Mouse (Mus musculus) intestine, embryonic 15.5 days (tissue): ENCODE data around the gene Cyp4a30b. TPM values are rescaled to one million over a fixed set of nuclear protein-coding genes. Genes with fewer than 3 reads are reported as not detected.
"Not testable (repeated sequence)": the region's sequence is repeated elsewhere in the genome, so short reads cannot be mapped to it uniquely, and the experiment has no call there.

Source experiments
- ATAC-seq: fragments of 200-750 bp; cut with Nextera tagmentation; 2 replicates; pipeline ENCODE4 v1.8.0; 2017; ENCODE audit warnings: moderate TSS enrichment, moderate library complexity
- H3K27ac ChIP-seq: fragments of 300-500 bp; sonication (generic); 2 replicates; pipeline ENCODE4 v1.5.1; 2015; ENCODE audit warnings: mild to moderate bottlenecking, inconsistent platforms
- H3K27me3 ChIP-seq: fragments of 300-500 bp; sonication (generic); replicated peaks from 2 replicates; pipeline ENCODE4 v1.6.1; 2015; ENCODE audit warnings: inconsistent platforms
- H3K36me3 ChIP-seq: fragments of 300-500 bp; sonication (generic); 2 replicates; pipeline ENCODE4 v1.6.1; 2015; ENCODE audit warnings: inconsistent platforms
- H3K4me1 ChIP-seq: fragments of 300-500 bp; sonication (generic); replicated peaks from 2 replicates; pipeline ENCODE4 v1.6.1; 2015; ENCODE audit warnings: inconsistent platforms
- H3K4me2 ChIP-seq: fragments of 300-500 bp; sonication (generic); replicated peaks from 2 replicates; pipeline ENCODE4 v1.6.1; 2015; ENCODE audit warnings: mild to moderate bottlenecking, inconsistent platforms
- H3K4me3 ChIP-seq: fragments of 300-500 bp; sonication (generic); replicated peaks from 2 replicates; pipeline ENCODE4 v1.5.1; 2015; ENCODE audit warnings: inconsistent platforms
- H3K9ac ChIP-seq: fragments of 300-500 bp; sonication (generic); 2 replicates; pipeline ENCODE4 v1.6.1; 2015; ENCODE audit warnings: inconsistent platforms
- H3K9me3 ChIP-seq: fragments of 300-500 bp; sonication (generic); 2 replicates; pipeline ENCODE4 v1.6.1; 2016; ENCODE audit warnings: inconsistent platforms
- WGBS: fragments of 180-500 bp; shearing (Covaris S2); methylation state at CpG from one replicate; pipeline ENCODE4 v1.1.7; 2015; 5-methylcytosine and 5-hydroxymethylcytosine counted together
- polyA plus RNA-seq: library from polyadenylated mRNA; unstranded; fragments of >200 nt; fragmentation: Nextera tagmentation; extraction: Ambion mirVana; gene quantifications from 2 replicates; pipeline ENCODE4 v1.2.1, GENCODE M21; 2015

Cyp4a30b gene
- not detected in 2 replicates for polyA plus RNA-seq

- Histone ChIP-seq H3K27me3 (no peaks in the 10 kb centered on the region), H3K9ac (no peak within 1 kb of the TSS), H3K4me1 (no peaks in the 10 kb centered on the region), H3K4me2 (no peak within 1 kb of the TSS), H3K4me3 (no peak within 1 kb of the TSS), H3K27ac (no peak within 1 kb of the TSS), H3K36me3 (no peaks in the 10 kb centered on the region), H3K9me3 (no peaks in the 10 kb centered on the region)
- 52% methylated on average over 3 of the region's 3 CpGs for WGBS
- peak; percentile 61 for ATAC-seq
These were observed at the start of gene Cyp4a30b for GRCm38 (mm10) chr4:115452304-115452703. TSS of gene Cyp4a30b (plus strand) at chr4:115452604.

DNA sequence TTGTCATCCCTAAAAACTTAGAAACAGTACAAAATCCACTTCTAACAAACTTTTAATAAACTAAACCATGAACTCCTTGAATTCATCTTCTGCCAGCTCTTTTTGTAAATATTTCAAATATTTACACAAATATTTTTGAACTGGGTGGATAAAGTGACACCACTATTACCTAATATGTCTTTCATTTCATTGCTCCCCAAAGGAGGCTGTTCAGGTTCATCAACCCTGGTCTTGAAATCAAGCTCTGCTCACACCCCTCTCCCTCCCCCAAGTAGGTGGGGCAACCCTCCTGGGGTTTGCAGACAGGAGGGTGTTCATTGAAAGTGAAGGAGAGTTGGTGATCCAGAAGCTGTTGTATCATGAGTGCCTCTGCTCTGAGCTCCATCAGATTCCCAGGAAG, 41.1 kb upstream of the Cyp4a30b start, which contains the start of gene Cyp4a12b:
Gene Cyp4a12b (plus strand): TSS at position 301 of the 400 bp plus-strand sequence.
- H3K4me1 ChIP-seq, H3K4me3 ChIP-seq, H3K4me2 ChIP-seq, H3K9me3 ChIP-seq, ATAC-seq, H3K9ac ChIP-seq, H3K36me3 ChIP-seq, H3K27ac ChIP-seq, H3K27me3 ChIP-seq: not testable (repeated sequence)

GRCm38 (mm10) chr4:115450577-115451137, 1.7 kb upstream of the Cyp4a30b start:
- no peaks in the 10 kb centered on the region for H3K27me3 ChIP-seq
- no peak overlapping the region for H3K4me3 ChIP-seq
- no peak overlapping the region for H3K27ac ChIP-seq
- H3K36me3 ChIP-seq, result no peaks in the 10 kb centered on the region
- H3K4me1 ChIP-seq, result no peaks in the 10 kb centered on the region
- H3K9me3 ChIP-seq, result no peaks in the 10 kb centered on the region
- H3K9ac ChIP-seq, result no peak overlapping the region
- WGBS, result 68% methylated on average over 3 of the region's 3 CpGs
- no peak for ATAC-seq
- H3K4me2 ChIP-seq, result no peak overlapping the region

DNA sequence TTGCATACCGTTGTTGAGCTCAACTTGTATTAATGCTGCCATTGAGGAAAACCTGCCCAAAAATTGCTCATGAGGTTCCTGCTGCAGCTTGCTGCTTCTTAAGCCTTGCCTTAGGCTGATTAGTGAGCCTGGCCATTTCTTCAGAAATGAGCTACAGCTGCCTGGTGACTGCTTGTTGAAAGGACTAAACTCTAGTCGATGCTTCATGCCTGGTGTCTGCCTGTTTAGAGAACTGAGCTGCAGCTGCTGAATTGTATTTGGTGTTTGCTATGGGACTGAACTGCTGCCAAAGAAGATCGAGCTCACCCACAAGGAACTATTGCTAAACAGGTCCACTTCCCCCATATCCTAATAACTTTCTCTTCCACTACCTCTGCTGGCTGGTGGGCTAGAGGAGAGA, 21.2 kb downstream of the Cyp4a30b start:
- H3K9ac ChIP-seq, H3K4me2 ChIP-seq, H3K4me1 ChIP-seq, H3K36me3 ChIP-seq, H3K9me3 ChIP-seq, H3K27ac ChIP-seq, H3K27me3 ChIP-seq, ATAC-seq, H3K4me3 ChIP-seq: not testable (repeated sequence)
- 81% methylated on average over 3 of the region's 3 CpGs for WGBS

DNA sequence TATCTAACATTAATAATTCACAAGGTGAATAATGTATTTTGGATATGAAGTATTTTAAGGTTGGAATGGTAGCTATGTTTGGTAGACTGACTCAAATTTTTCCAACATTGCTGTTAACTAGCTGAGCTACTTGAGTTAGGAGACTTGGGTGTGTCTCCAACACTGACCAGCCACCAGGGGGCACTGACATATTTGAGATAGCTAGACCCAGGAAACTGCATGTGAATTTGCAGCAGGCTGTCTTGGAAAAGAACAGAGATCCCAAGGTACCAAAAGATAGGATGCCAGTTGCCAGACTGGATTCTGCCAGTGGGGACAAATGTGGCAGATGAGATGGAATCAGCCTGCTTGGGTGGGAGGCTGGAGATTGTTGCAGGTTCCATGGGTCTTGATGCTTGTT, 23.6 kb downstream of the Cyp4a30b start:
- H3K4me2 ChIP-seq, H3K27me3 ChIP-seq, H3K9ac ChIP-seq, H3K4me3 ChIP-seq, H3K9me3 ChIP-seq, H3K27ac ChIP-seq, H3K36me3 ChIP-seq, H3K4me1 ChIP-seq: not testable (repeated sequence)
- ATAC-seq, result 0 out of 2 replicates have a peak, but pooled peaks have one; percentile 45

GRCm38 (mm10) chr4:115481006-115481652, 28.7 kb downstream of the Cyp4a30b start:
- no peak for ATAC-seq
- Histone ChIP-seq H3K9ac (no peak overlapping the region), H3K4me2 (no peak overlapping the region), H3K27ac (no peak overlapping the region), H3K9me3 (no peaks in the 10 kb centered on the region), H3K27me3 (no peaks in the 10 kb centered on the region), H3K36me3 (no peaks in the 10 kb centered on the region), H3K4me3 (no peak overlapping the region), H3K4me1 (no peaks in the 10 kb centered on the region)
- WGBS, result 66% methylated on average over 6 of the region's 6 CpGs

DNA sequence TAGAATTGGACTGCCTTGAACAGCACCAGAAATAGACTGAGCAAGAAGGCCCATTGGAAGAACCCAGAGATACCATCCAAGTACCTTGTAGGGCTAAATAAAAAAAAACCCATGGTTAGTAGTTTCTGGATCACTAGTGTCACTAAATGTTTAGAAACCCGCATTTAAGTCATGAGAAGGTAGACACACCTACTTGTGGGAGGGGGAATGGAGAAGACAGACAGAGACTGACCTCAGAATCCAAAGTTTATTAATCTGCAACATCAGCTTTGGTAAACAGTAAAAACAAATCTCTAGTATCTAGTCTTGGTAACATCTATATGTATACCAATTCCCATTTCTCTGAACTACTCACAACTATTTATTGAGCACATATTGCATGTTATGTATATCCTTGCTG, 43.6 kb downstream of the Cyp4a30b start, which contains the start of gene Cyp4a14:
Gene Cyp4a14 (minus strand): TSS at position 142 of the 400 bp plus-strand sequence.
- Histone ChIP-seq H3K36me3 (no peaks in the 10 kb centered on the region), H3K9ac (no peak within 1 kb of the TSS), H3K4me1 (no peaks in the 10 kb centered on the region), H3K27ac (no peak within 1 kb of the TSS), H3K27me3 (no peaks in the 10 kb centered on the region), H3K4me2 (no peak within 1 kb of the TSS), H3K4me3 (no peak within 1 kb of the TSS), H3K9me3 (no peaks in the 10 kb centered on the region)
- ATAC-seq, result no peak
- 86% methylated on average over 1 of the region's 1 CpGs for WGBS

GRCm38 (mm10) chr4:115497466-115497865, 45.1 kb downstream of the Cyp4a30b start:
- Histone ChIP-seq H3K27ac (no peak overlapping the region), H3K4me1 (no peaks in the 10 kb centered on the region), H3K4me2 (no peak overlapping the region), H3K27me3 (no peaks in the 10 kb centered on the region), H3K4me3 (no peak overlapping the region), H3K36me3 (no peaks in the 10 kb centered on the region), H3K9me3 (no peaks in the 10 kb centered on the region), H3K9ac (no peak overlapping the region)
- ATAC-seq, result no peak
- WGBS, result 66% methylated on average over 3 of the region's 3 CpGs

- H3K9me3 ChIP-seq, H3K36me3 ChIP-seq, H3K4me1 ChIP-seq, H3K4me3 ChIP-seq, H3K27me3 ChIP-seq, H3K27ac ChIP-seq, H3K9ac ChIP-seq, H3K4me2 ChIP-seq: not testable (repeated sequence)
- ATAC-seq, result peak; percentile 85
These were observed 61.6 kb downstream of the Cyp4a30b start for GRCm38 (mm10) chr4:115513964-115514363.

GRCm38 (mm10) chr4:115518000-115518399, 65.6 kb downstream of the Cyp4a30b start, which contains the start of gene Cyp4a10:
TSS of gene Cyp4a10 (plus strand) at chr4:115518264.
- H3K4me1 ChIP-seq, H3K36me3 ChIP-seq, H3K4me2 ChIP-seq, H3K9me3 ChIP-seq, H3K9ac ChIP-seq, ATAC-seq, H3K4me3 ChIP-seq, H3K27me3 ChIP-seq, H3K27ac ChIP-seq: not testable (repeated sequence)
- WGBS, result 73% methylated on average over 5 of the region's 5 CpGs

DNA sequence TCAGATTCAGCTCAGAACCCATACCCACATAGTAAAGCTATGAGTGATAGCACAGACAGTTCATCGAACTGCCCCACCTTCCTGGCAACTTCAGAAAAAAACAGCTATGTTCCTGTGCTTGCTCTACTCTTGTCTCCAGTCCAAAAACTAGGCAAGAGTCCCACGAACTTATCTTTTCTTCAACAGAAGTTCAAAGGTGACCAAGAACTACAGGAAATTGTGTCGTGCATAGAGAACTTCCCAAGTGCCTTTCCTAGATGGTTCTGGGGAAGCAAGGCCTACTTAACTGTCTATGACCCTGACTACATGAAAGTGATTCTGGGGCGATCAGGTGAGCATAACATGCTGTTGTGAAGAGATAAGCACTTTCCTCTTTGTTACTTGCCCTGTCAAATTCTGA, 67.0 kb downstream of the Cyp4a30b start:
- ATAC-seq, result no peak
- Histone ChIP-seq H3K4me3 (no peak overlapping the region), H3K9me3 (no peaks in the 10 kb centered on the region), H3K4me2 (no peak overlapping the region), H3K9ac (no peak overlapping the region), H3K36me3 (no peaks in the 10 kb centered on the region), H3K27ac (no peak overlapping the region), H3K4me1 (no peaks in the 10 kb centered on the region), H3K27me3 (no peaks in the 10 kb centered on the region)
- WGBS, result 74% methylated on average over 4 of the region's 4 CpGs
